Mouse (Mus musculus) central nervous system, embryonic 11.5 days (tissue): ENCODE results near the gene Gm7102. TPM values are rescaled to one million over a fixed set of nuclear protein-coding genes. Genes with fewer than 3 reads are reported as not detected.

Experiments
- polyA plus RNA-seq: library from polyadenylated mRNA; depleted of rRNA; stranded (reverse); fragments of >200 nt; gene quantifications from 2 replicates; pipeline ENCODE4 v1.2.3, GENCODE M21; 2012; rRNA removed

Gm7102 gene
- 0.02 and 0.07 TPM in 2 replicates for polyA plus RNA-seq

DNA sequence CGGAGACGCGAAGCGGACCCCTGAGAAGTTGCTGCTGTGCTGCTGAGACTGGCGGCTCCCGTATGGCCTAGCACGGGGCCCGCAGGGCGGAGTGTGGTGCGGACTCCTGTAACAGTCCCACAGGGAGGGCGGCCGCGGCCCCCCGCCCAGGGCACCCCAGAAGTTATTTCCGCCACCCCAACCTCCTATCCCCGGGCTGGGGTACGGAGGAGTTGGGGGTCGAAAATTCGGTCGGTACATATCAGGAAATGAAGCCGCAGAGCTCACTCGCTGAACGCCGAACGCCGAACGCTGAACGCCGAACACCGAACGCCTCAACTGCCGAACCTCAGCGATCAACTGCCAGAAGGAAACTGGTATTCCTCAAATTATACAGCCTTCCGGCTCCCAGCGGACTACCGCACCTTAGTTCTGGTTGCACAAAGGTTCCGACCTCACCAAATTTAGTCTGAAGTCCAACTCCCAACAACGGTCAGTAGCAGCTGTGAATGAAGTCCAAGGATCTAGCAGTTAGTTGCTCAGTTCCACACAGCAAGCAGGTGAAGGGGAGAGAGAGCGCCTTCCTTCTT, at the start of gene Gm7102:
Gene Gm7102 (minus strand): TSS at position 554 of the 569 bp plus-strand sequence.

DNA sequence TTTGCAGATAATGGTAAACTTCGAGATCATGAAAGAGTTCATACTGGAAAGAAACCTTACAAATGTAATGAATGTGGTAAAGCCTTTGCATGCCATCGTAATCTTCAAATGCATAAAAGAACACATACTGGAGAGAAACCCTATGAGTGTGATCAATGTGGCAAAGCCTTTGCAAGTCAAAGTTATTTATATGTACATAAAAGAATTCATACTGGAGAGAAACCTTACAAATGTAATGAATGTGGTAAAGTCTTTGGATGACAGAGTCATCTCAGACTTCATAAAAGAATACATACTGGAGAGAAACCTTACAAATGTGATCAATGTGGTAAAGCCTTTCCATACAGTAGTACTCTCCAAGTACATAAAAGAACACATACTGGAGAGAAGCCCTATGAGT, 7.5 kb upstream of the Gm7102 start, which contains the start of gene Gm6020:
Gene Gm6020 (plus strand): TSS at position 301 of the 400 bp plus-strand sequence.

DNA sequence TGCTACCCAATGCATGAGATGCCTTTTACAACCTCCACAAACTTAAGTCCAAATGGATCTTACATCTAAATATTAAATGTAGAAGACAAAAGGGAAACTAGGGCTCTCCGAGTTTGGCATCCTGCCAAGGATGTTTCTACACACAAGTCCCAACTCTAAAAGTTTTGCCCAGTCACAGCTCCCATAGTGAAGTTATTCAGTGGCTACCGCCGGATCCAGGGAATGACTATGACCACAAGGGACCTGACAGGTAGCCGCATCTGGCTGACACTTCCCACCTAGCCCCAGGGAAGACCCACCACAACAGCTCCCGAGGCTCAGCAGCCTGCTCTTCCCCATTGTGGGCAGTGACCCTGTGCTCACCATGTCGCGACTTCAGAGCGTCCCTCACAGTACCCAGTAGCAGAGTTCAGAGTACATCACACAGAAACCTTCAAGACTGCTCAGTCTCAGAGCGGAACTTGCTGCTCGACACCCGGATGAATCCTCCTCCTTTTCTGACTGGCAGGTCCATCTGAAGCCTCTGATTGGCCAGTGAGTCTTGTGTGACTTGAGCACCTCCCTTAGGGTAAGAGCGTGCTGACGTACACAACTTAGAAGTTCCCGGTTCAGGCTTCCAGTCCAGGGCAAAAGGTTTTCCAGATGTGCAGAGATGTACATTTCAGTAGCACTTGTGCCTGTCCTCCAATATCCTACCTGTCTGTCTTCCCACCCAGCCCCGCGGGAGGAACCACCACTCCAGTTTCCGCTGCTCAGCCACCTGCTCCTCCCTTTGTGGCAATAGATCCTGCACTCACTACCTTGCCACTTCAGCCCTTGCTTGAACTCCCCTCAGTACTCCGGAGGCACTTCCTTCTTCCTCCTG, 35.5 kb downstream of the Gm7102 start, which contains the start of gene Zfp950:
Gene Zfp950 (minus strand): TSS at position 499 of the 865 bp plus-strand sequence.

Other genes with a start within 250 kb of the Gm7102 start
- 13.5 and 32.8 TPM in 2 replicates for gene Zfp950, start 35.5 kb downstream of the Gm7102 start, polyA plus RNA-seq
- gene Gm6020, start 7.6 kb upstream of the Gm7102 start, polyA plus RNA-seq, result not detected in 2 replicates
- gene Csf2ra, start 52.1 kb upstream of the Gm7102 start, polyA plus RNA-seq, result 84.7 and 110 TPM in 2 replicates
- not detected in 2 replicates for gene Gm21060, start 120.8 kb upstream of the Gm7102 start, polyA plus RNA-seq